Comparison of ENCODE assay signal across 13 mouse cellular contexts in the genomic region with DNA sequence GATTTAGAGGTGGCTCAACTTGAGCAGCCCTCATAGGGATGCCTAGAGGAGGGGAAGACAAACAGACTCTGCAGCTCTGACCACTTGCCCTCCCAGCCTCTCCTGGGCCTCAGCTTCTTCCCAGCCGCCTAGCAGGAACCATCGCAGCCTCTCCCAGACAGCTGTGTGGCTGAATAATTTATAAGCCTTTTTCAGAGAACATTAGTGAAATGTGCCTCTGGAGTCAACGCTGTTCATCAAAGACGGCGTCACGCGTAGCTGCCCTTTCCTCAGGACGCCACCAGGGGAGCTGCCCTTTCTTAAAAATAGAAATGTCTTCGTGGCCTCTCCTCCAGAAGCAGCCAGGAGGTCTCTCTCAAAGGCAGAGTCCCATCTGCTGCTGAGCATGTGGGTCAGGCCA. TPM values are rescaled to one million over a fixed set of nuclear protein-coding genes. Genes with fewer than 3 reads are reported as not detected.
A peak's percentile ranks its signal among the peaks of the same experiment; 100 is the strongest.
DNase-seq lines count a peak whose midpoint lies in the region; ATAC-seq lines count a peak whose summit lies in the region.
"Had no signal": no experiment of that assay in that cellular context is flagged by ENCODE, and none has a peak within 500 bp of the region (broad histone marks: within the 10 kb centered on the region; RNA-seq: fewer than 3 reads in every experiment).

No protein-coding gene starts in this region.

- no peaks in the 10 kb centered on the region for H3K36me3 ChIP-seq in midbrain, embryonic 13.5 days
- H3K36me3 ChIP-seq: forebrain, embryonic 15.5 days; limb, embryonic 13.5 days had no signal

- H3K27ac ChIP-seq in midbrain, embryonic 13.5 days, result peak overlapping the region; percentile 45
- H3K27ac ChIP-seq: forebrain, embryonic 15.5 days; limb, embryonic 13.5 days had no signal

- H3K4me1 ChIP-seq in midbrain, embryonic 13.5 days (replicated peaks), result peaks cover 51% of the 10 kb centered on the region

- WGBS in midbrain, embryonic 13.5 days, result 16% methylated on average over 9 of the region's 9 CpGs

- H3K9me3 ChIP-seq in midbrain, embryonic 13.5 days, result no peaks in the 10 kb centered on the region
- H3K9me3 ChIP-seq: forebrain, embryonic 15.5 days; limb, embryonic 13.5 days had no signal

- H3K9ac ChIP-seq in midbrain, embryonic 13.5 days (replicated peaks), result 0 out of 2 replicates have a peak overlapping the region, but pooled peaks have one; percentile 33
- H3K9ac ChIP-seq: forebrain, embryonic 15.5 days; limb, embryonic 13.5 days had no signal

- H3K4me2 ChIP-seq in midbrain, embryonic 13.5 days (replicated peaks), result no peak overlapping the region
- H3K4me2 ChIP-seq: forebrain, embryonic 15.5 days; heart, embryonic 11.5 days; limb, embryonic 13.5 days had no signal

- no peaks in the 10 kb centered on the region for H3K27me3 ChIP-seq in midbrain, embryonic 13.5 days
- H3K27me3 ChIP-seq: forebrain, embryonic 15.5 days had no signal

- ATAC-seq in midbrain, embryonic 13.5 days, result peak; percentile 46; the same call in 1 of the 2 replicates
- ATAC-seq in megakaryocyte progenitor cell, adult 5-6 weeks (replicated peaks; ENCODE audit: poor library complexity), result no peak
- ATAC-seq: forebrain, embryonic 15.5 days had no signal

- DNase-seq in kidney, postnatal 4 days, result peak; percentile 62 to 71
- DNase-seq in kidney, postnatal 14 days, result no peak
- peak; percentile 24 for DNase-seq in ES-CJ7 (ENCODE audit: low read depth, low spot score)
- DNase-seq in embryo, embryonic 11 days, result peak; percentile 70
- DNase-seq in frontal cortex, postnatal 14 days (ENCODE audit: low spot score in 2 of 2), result no peak
- no peak for DNase-seq in cerebellum, postnatal 10 days
- DNase-seq: cerebellum, postnatal 25 days; kidney, adult 18-20 months had no signal

- H3K4me3 ChIP-seq in midbrain, embryonic 13.5 days (replicated peaks), result no peak overlapping the region
- H3K4me3 ChIP-seq: forebrain, embryonic 15.5 days; limb, embryonic 13.5 days had no signal

RNA-seq across cellular contexts. Expression of a gene that starts 35.9 kb away (rescaled TPM):
- polyA plus RNA-seq in midbrain, embryonic 13.5 days (2015; fragmentation: Nextera tagmentation; extraction: Ambion mirVana), result 57.8 and 62.2 TPM in 2 replicates
- total RNA-seq in megakaryocyte progenitor cell, adult 5-6 weeks (2015), result 2.4 and 3.1 TPM in 2 replicates
- 3.0 and 3.2 TPM in 2 replicates for total RNA-seq in megakaryocyte progenitor cell, adult 5-6 weeks (2017)

Comparison
In these comparisons a context has a peak if more than half of its experiments do, and no peak if none do; other contexts are left out.
1. DNase-seq: peak in kidney, postnatal 4 days (2 of 2), ES-CJ7 (single experiment) and embryo, embryonic 11 days (single experiment); none in kidney, postnatal 14 days (single experiment), frontal cortex, postnatal 14 days (0 of 2) and cerebellum, postnatal 10 days (0 of 2).